Mouse (Mus musculus) hindbrain, embryonic 15.5 days (tissue): Measurements from ENCODE around the gene Map3k9. TPM values are rescaled to one million over a fixed set of nuclear protein-coding genes. Genes with fewer than 3 reads are reported as not detected.
A peak's percentile ranks its signal among the peaks of the same experiment; 100 is the strongest.

Source experiments
- ATAC-seq: fragments of 200-750 bp; cut with Nextera tagmentation; 2 replicates; pipeline ENCODE4 v1.8.0; 2017; ENCODE audit warnings: low read depth, moderate number of reproducible peaks, moderate TSS enrichment; ENCODE audit not compliant: low FRiP score
- H3K27ac ChIP-seq: fragments of 300-500 bp; sonication (generic); replicated peaks from 2 replicates; pipeline ENCODE4 v1.5.1; 2015; ENCODE audit warnings: mild to moderate bottlenecking, inconsistent platforms
- H3K27me3 ChIP-seq: fragments of 300-500 bp; sonication (generic); 2 replicates; pipeline ENCODE4 v1.6.1; 2015; ENCODE audit warnings: control low read depth, inconsistent platforms
- H3K36me3 ChIP-seq: fragments of 300-500 bp; sonication (generic); 2 replicates; pipeline ENCODE4 v1.6.1; 2015; ENCODE audit warnings: control low read depth, inconsistent platforms
- H3K4me1 ChIP-seq: fragments of 300-500 bp; sonication (generic); replicated peaks from 2 replicates; pipeline ENCODE4 v1.6.1; 2015; ENCODE audit warnings: control low read depth, inconsistent platforms
- H3K4me2 ChIP-seq: fragments of 300-500 bp; sonication (generic); 2 replicates; pipeline ENCODE4 v1.6.1; 2015; ENCODE audit warnings: moderate library complexity, mild to moderate bottlenecking, inconsistent platforms
- H3K4me3 ChIP-seq: fragments of 300-500 bp; sonication (generic); 2 replicates; pipeline ENCODE4 v1.5.1; 2015; ENCODE audit warnings: mild to moderate bottlenecking, inconsistent platforms
- H3K9ac ChIP-seq: fragments of 300-500 bp; sonication (generic); 2 replicates; pipeline ENCODE4 v1.6.1; 2015; ENCODE audit warnings: inconsistent platforms
- H3K9me3 ChIP-seq: fragments of 300-500 bp; sonication (generic); 2 replicates; pipeline ENCODE4 v1.6.1; 2016; ENCODE audit warnings: control low read depth, inconsistent platforms
- WGBS: fragments of 180-500 bp; shearing (Covaris S2); methylation state at CpG from one replicate; pipeline ENCODE4 v1.1.7; 2015; 5-methylcytosine and 5-hydroxymethylcytosine counted together
- polyA plus RNA-seq: library from polyadenylated mRNA; unstranded; fragments of >200 nt; fragmentation: Nextera tagmentation; extraction: Ambion mirVana; gene quantifications from 2 replicates; pipeline ENCODE4 v1.2.1, GENCODE M21; 2015

The Map3k9 gene
- polyA plus RNA-seq, 1 experiment from 2014 or later, result 11.4 TPM

DNA sequence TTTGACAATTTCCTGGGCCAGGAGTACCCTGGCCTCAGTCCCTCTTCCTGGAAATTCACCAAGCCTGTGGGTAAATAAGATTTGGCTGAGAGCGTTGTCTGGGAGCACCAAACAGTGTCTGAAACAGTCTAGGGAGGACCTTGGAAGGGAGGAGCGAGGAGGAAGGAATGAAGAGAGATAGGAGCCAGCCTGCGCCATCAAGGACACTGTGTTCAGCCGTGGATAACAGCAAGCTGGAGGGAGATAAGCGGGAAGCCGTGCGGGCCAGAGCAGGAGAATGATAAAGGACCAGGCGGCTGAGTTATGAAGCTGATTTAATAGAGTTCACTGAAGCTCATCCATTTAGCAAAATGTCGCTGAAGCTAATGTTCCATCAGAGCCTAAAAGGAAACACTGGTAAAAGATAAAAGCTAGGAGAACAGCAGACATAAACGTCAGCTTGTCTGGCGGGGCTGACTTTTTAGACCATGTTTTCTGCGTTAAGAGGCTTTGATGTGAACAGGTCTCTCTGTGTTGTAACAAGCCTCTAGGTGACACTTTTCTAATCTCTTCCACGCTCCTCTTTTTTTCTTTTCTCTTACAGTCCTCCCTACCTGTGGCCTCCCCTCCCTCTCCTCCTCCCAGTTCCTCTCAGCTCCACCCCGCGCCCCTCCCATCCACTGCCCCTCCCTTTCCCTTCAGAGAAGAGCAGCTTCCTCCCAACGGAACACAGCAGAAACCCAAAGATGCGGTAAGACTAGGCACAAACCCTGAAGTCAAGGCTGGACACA lies 26.0 kb upstream of the Map3k9 start:
- Histone ChIP-seq H3K4me2 (peak overlapping the region; percentile 52), H3K9me3 (no peaks in the 10 kb centered on the region), H3K9ac (no peak overlapping the region), H3K4me1 (peaks cover 22% of the 10 kb centered on the region), H3K27me3 (no peaks in the 10 kb centered on the region), H3K27ac (peak overlapping the region; percentile 27; the same call in 1 of the 2 replicates), H3K36me3 (no peaks in the 10 kb centered on the region), H3K4me3 (peak overlapping the region; percentile 20)
- 18% methylated on average over 17 of the region's 17 CpGs for WGBS
- ATAC-seq, result peak; percentile 61; the same call in 1 of the 2 replicates

GRCm38 (mm10) chr12:81806114-81806513 lies 25.1 kb upstream of the Map3k9 start:
- H3K4me3 ChIP-seq, result no peak overlapping the region
- WGBS, result 67% methylated on average over 5 of the region's 5 CpGs
- H3K27me3 ChIP-seq, result no peaks in the 10 kb centered on the region
- no peaks in the 10 kb centered on the region for H3K9me3 ChIP-seq
- H3K9ac ChIP-seq, result no peak overlapping the region
- H3K4me1 ChIP-seq, result peaks cover 22% of the 10 kb centered on the region
- ATAC-seq, result no peak
- no peaks in the 10 kb centered on the region for H3K36me3 ChIP-seq
- H3K4me2 ChIP-seq, result no peak overlapping the region
- no peak overlapping the region for H3K27ac ChIP-seq

DNA sequence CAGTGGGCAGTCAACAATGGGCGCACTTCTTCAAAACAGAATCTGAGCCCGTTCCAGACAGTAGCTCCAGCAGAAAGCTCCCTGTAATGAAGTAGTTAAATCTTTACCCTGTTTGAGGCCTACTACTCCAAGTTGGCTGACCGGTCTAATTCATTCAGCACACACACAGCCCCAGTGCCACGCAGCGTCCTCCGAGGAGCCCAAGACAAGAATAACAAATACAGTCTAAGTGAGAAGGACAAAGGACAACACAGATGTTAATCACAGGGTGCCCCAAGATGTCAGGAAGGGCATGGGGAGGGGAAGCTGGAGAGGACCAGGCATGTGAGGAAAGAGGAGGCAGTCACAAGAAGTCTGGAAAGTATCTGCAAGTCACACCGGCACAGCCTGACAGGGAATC lies 22.8 kb upstream of the Map3k9 start:
- WGBS, result 30% methylated on average over 7 of the region's 7 CpGs
- Histone ChIP-seq H3K9ac (no peak overlapping the region), H3K36me3 (no peaks in the 10 kb centered on the region), H3K27ac (no peak overlapping the region), H3K9me3 (no peaks in the 10 kb centered on the region), H3K27me3 (no peaks in the 10 kb centered on the region), H3K4me1 (peaks cover 18% of the 10 kb centered on the region), H3K4me3 (no peak overlapping the region), H3K4me2 (no peak overlapping the region)
- ATAC-seq, result no peak

- Histone ChIP-seq H3K4me1 (peaks cover 16% of the 10 kb centered on the region), H3K4me2 (no peak overlapping the region), H3K4me3 (no peak overlapping the region), H3K27me3 (no peaks in the 10 kb centered on the region), H3K36me3 (no peaks in the 10 kb centered on the region), H3K27ac (no peak overlapping the region), H3K9ac (no peak overlapping the region), H3K9me3 (no peaks in the 10 kb centered on the region)
- WGBS, result 95% methylated on average over 3 of the region's 3 CpGs
- ATAC-seq, result no peak
Observed at GRCm38 (mm10) chr12:81803016-81803415, 22.0 kb upstream of the Map3k9 start.

- ATAC-seq, result no peak
- Histone ChIP-seq H3K4me3 (no peak overlapping the region), H3K9ac (no peak overlapping the region), H3K27ac (no peak overlapping the region), H3K9me3 (no peaks in the 10 kb centered on the region), H3K27me3 (no peaks in the 10 kb centered on the region), H3K4me1 (no peaks in the 10 kb centered on the region), H3K4me2 (no peak overlapping the region), H3K36me3 (no peaks in the 10 kb centered on the region)
- 86% methylated on average over 9 of the region's 9 CpGs for WGBS
Observed at GRCm38 (mm10) chr12:81801134-81801533, 20.2 kb upstream of the Map3k9 start.

DNA sequence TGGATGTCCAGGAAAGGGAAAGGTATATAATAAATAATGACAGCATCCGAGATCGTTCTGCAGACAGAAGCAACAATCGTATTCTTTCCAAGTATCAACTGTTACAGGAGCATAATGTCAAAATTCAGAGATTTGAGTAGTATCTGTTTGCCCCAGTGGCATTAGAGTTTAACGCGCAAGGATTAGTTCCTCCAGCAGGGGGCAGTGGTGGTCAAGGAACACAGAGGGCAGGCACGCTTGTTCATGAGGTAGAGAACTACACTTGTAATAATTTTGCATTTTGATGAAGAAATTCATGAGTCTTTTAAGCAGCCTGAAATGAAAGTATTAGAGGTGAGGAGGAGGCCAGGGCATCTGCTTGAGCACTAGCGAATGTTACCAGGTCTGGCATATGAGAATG lies 15.6 kb upstream of the Map3k9 start:
- Histone ChIP-seq H3K27ac (no peak overlapping the region), H3K4me2 (no peak overlapping the region), H3K36me3 (no peaks in the 10 kb centered on the region), H3K9me3 (no peaks in the 10 kb centered on the region), H3K9ac (no peak overlapping the region), H3K4me3 (no peak overlapping the region), H3K27me3 (0 out of 2 replicates have a peak, but pooled peaks cover 4% of the 10 kb centered on the region), H3K4me1 (no peaks in the 10 kb centered on the region)
- no peak for ATAC-seq
- WGBS, result 6% methylated on average over 7 of the region's 7 CpGs

- Histone ChIP-seq H3K4me3 (no peak overlapping the region), H3K4me2 (no peak overlapping the region), H3K4me1 (0 out of 2 replicates have a peak, but pooled peaks cover 2% of the 10 kb centered on the region), H3K9ac (no peak overlapping the region), H3K9me3 (no peaks in the 10 kb centered on the region), H3K27me3 (0 out of 2 replicates have a peak, but pooled peaks cover 4% of the 10 kb centered on the region), H3K36me3 (no peaks in the 10 kb centered on the region), H3K27ac (no peak overlapping the region)
- whole genome bisulfite sequencing, result 79% methylated on average over 6 of the region's 6 CpGs
- ATAC-seq, result no peak
Observed at GRCm38 (mm10) chr12:81792511-81793218, 11.7 kb upstream of the Map3k9 start.

GRCm38 (mm10) chr12:81789499-81789898 lies 8.5 kb upstream of the Map3k9 start:
- Histone ChIP-seq H3K9ac (no peak overlapping the region), H3K9me3 (no peaks in the 10 kb centered on the region), H3K27ac (no peak overlapping the region), H3K4me3 (no peak overlapping the region), H3K36me3 (no peaks in the 10 kb centered on the region), H3K4me1 (0 out of 2 replicates have a peak, but pooled peaks cover 2% of the 10 kb centered on the region), H3K27me3 (no peaks in the 10 kb centered on the region), H3K4me2 (no peak overlapping the region)
- ATAC-seq, result no peak
- 69% methylated on average over 2 of the region's 2 CpGs for WGBS

DNA sequence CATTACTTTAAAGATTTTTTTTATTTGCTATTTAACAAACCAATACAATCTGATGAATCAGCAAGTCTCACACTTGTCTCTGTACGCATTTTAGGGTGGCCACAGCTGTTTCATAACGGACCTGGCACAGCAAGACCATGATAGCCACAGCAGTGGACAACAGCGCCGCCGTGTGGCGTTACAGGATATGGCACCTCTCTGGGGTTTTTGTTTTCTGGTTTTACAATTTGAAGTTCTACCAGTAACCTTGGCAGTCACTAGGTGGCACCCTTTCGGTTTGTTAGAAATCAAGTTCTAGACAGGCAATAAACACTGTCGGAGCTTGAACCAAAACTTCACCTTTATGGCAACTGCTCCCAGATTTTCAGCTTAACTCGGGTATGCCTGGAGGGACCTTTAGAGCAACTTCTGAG lies 7.7 kb upstream of the Map3k9 start:
- 3% methylated on average over 9 of the region's 9 CpGs for WGBS

GRCm38 (mm10) chr12:81787262-81787661 lies 6.3 kb upstream of the Map3k9 start:
- no peak overlapping the region for H3K4me2 ChIP-seq
- H3K9me3 ChIP-seq, result no peaks in the 10 kb centered on the region
- H3K27ac ChIP-seq, result no peak overlapping the region
- H3K36me3 ChIP-seq, result no peaks in the 10 kb centered on the region
- WGBS, result 52% methylated on average over 12 of the region's 12 CpGs
- no peak overlapping the region for H3K9ac ChIP-seq
- no peaks in the 10 kb centered on the region for H3K27me3 ChIP-seq
- 0 out of 2 replicates have a peak, but pooled peaks cover 3% of the 10 kb centered on the region for H3K4me1 ChIP-seq
- no peak overlapping the region for H3K4me3 ChIP-seq
- no peak for ATAC-seq

More for the DNA sequence above, 7.7 kb upstream of the Map3k9 start:
- no peak overlapping the region for H3K4me3 ChIP-seq
- ATAC-seq, result 0 out of 2 replicates have a peak, but pooled peaks have one; percentile 56
- no peaks in the 10 kb centered on the region for H3K36me3 ChIP-seq
- no peaks in the 10 kb centered on the region for H3K27me3 ChIP-seq
- no peak overlapping the region for H3K27ac ChIP-seq
- H3K9ac ChIP-seq, result no peak overlapping the region
- H3K4me2 ChIP-seq, result no peak overlapping the region
- H3K4me1 ChIP-seq, result 0 out of 2 replicates have a peak, but pooled peaks cover 2% of the 10 kb centered on the region
- no peaks in the 10 kb centered on the region for H3K9me3 ChIP-seq

DNA sequence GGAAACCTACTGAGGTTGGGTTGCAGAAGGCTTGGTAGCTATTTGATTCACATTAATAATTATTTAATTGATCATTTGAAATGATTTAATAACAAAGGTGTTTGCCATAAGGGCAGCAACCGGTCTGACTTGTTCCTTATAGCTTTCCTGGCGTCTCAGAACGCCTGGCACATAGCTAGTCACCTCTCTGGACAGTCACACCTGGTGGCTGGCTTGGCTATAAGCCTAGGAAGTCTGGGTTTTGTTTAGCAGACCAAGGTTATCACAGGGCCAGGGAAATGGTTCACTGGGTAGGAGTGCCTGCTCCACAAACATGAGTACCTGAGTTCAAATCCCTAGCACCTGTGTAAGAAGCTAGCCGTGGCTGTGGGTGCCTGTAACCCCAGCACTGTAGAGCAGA lies 2.3 kb upstream of the Map3k9 start:
- no peak for ATAC-seq
- Histone ChIP-seq H3K9ac (no peak overlapping the region), H3K4me3 (no peak overlapping the region), H3K36me3 (no peaks in the 10 kb centered on the region), H3K9me3 (no peaks in the 10 kb centered on the region), H3K27ac (no peak overlapping the region), H3K4me1 (peaks cover 20% of the 10 kb centered on the region), H3K4me2 (no peak overlapping the region), H3K27me3 (no peaks in the 10 kb centered on the region)
- 85% methylated on average over 4 of the region's 4 CpGs for WGBS

- ATAC-seq, result no peak
- Histone ChIP-seq H3K4me2 (no peak overlapping the region), H3K27me3 (no peaks in the 10 kb centered on the region), H3K36me3 (no peaks in the 10 kb centered on the region), H3K9me3 (no peaks in the 10 kb centered on the region), H3K27ac (no peak overlapping the region; the same call in 1 of the 2 replicates), H3K4me3 (no peak overlapping the region), H3K9ac (no peak overlapping the region), H3K4me1 (peaks cover 27% of the 10 kb centered on the region)
- WGBS, result 78% methylated on average over 6 of the region's 6 CpGs
Observed at GRCm38 (mm10) chr12:81782606-81783005, 1.6 kb upstream of the Map3k9 start.
